Comparison of ENCODE assay signal across 8 mouse cellular contexts in genomic region chr4:86545615-86546014, GRCm38 (mm10). TPM values are rescaled to one million over a fixed set of nuclear protein-coding genes. Genes with fewer than 3 reads are reported as not detected.
DNase-seq lines count a peak whose midpoint lies in the region; ATAC-seq and TF ChIP-seq lines count a peak whose summit lies in the region.

No protein-coding gene starts in this region.

- H3K27me3 ChIP-seq in heart, embryonic 13.5 days (replicated peaks): no peaks in the 10 kb centered on the region
- H3K27me3 ChIP-seq in lung, embryonic 14.5 days (ENCODE audit: insufficient read depth, low read length): no peaks in the 10 kb centered on the region

- no peak for DNase-seq in heart, adult 8-10 months (ENCODE audit: low spot score)
- DNase-seq in lung, embryonic 14.5 days: peak; percentile 74
- DNase-seq in lung, postnatal 10 days: no peak
- DNase-seq in embryo, embryonic 11.5 days (ENCODE audit: low read depth, low spot score): peak; percentile 16
- DNase-seq in retina, postnatal 1 day: peak; percentile 56
- no peak for DNase-seq in thymus, adult 18-20 months
- DNase-seq in thymus, postnatal 36 days: no peak

- H3K9me3 ChIP-seq in heart, embryonic 13.5 days: no peaks in the 10 kb centered on the region
- H3K9me3 ChIP-seq in lung, embryonic 14.5 days (ENCODE audit: low read depth, low read length): no peaks in the 10 kb centered on the region

- 0 out of 2 replicates have a peak overlapping the region, but pooled peaks have one; percentile 26 for H3K9ac ChIP-seq in heart, embryonic 13.5 days
- no peak overlapping the region for H3K9ac ChIP-seq in lung, embryonic 14.5 days

- peak; percentile 69 for TF ChIP-seq CTCF in lung, embryonic 14.5 days (IDR thresholded peaks at IDR 0.05; ENCODE audit: low read depth)

- H3K4me3 ChIP-seq in heart, embryonic 13.5 days: no peak overlapping the region
- H3K4me3 ChIP-seq in lung, embryonic 14.5 days (ENCODE audit: low read depth, low read length): no peak overlapping the region

- peaks cover 15% of the 10 kb centered on the region for H3K4me1 ChIP-seq in heart, embryonic 13.5 days
- H3K4me1 ChIP-seq in lung, embryonic 14.5 days (ENCODE audit: insufficient read depth): no peaks in the 10 kb centered on the region

- peak overlapping the region; percentile 43; the same call in 1 of the 2 replicates for H3K27ac ChIP-seq in heart, embryonic 13.5 days (replicated peaks)
- H3K27ac ChIP-seq in lung, embryonic 14.5 days (ENCODE audit: low read depth): no peak overlapping the region

- ATAC-seq in heart, embryonic 13.5 days (ENCODE audit: extremely low read depth, insufficient number of reproducible peaks, low FRiP score, low TSS enrichment): no peak
- no peak for ATAC-seq in lung, embryonic 14.5 days (ENCODE audit: insufficient read depth)

- no peak overlapping the region for H3K4me2 ChIP-seq in heart, embryonic 13.5 days
- H3K4me2 ChIP-seq in lung, embryonic 14.5 days: no peak overlapping the region

- H3K36me3 ChIP-seq in heart, embryonic 13.5 days: no peaks in the 10 kb centered on the region
- H3K36me3 ChIP-seq in lung, embryonic 14.5 days (ENCODE audit: insufficient read depth): no peaks in the 10 kb centered on the region

- 45% methylated on average over 5 of the region's 5 CpGs for WGBS in heart, embryonic 13.5 days
- WGBS in lung, embryonic 14.5 days: 43% methylated on average over 5 of the region's 5 CpGs

RNA-seq across cellular contexts. Expression of gene Saxo1, which starts 12.5 kb away (rescaled TPM):
- polyA plus RNA-seq in heart, embryonic 13.5 days (2015; fragmentation: Nextera tagmentation; extraction: Ambion mirVana): 0.11 TPM in 1 of 2 replicates, not detected in the other
- not detected for total RNA-seq in heart, adult 8-10 months (2022)
- not detected in 2 replicates for polyA plus RNA-seq in lung, embryonic 14.5 days (2014; fragmentation: Nextera tagmentation; extraction: Ambion mirVana)

RNA-seq across cellular contexts. Expression of gene Rraga, which starts 29.9 kb away (rescaled TPM):
- polyA plus RNA-seq in heart, embryonic 13.5 days (2015; fragmentation: Nextera tagmentation; extraction: Ambion mirVana): 46.5 and 50.0 TPM in 2 replicates
- total RNA-seq in heart, adult 8-10 months (2022): 10 to 100 TPM; 54.5 to 58.4 (median 57.6) TPM
- polyA plus RNA-seq in lung, embryonic 14.5 days (2014; fragmentation: Nextera tagmentation; extraction: Ambion mirVana): 86.2 and 90.5 TPM in 2 replicates

Comparison
In these comparisons a context has a peak if more than half of its experiments do, and no peak if none do; other contexts are left out.
1. DNase-seq: peak in lung, embryonic 14.5 days (single experiment), embryo, embryonic 11.5 days (single experiment) and retina, postnatal 1 day (single experiment); none in heart, adult 8-10 months (single experiment), lung, postnatal 10 days (single experiment), thymus, adult 18-20 months (0 of 2) and thymus, postnatal 36 days (0 of 2).